In genomic region chr13:24415506-24416206, GRCm38 (mm10) we compare ENCODE assay signal across 10 mouse cellular contexts.
DNase-seq lines count a peak whose midpoint lies in the region; ATAC-seq and TF ChIP-seq lines count a peak whose summit lies in the region.
"Had no signal": no experiment of that assay in that cellular context is flagged by ENCODE, and none has a peak within 500 bp of the region (broad histone marks: within the 10 kb centered on the region; RNA-seq: fewer than 3 reads in every experiment).

No protein-coding gene starts in this region.

- no peaks in the 10 kb centered on the region for H3K36me3 ChIP-seq in liver, embryonic 16.5 days (ENCODE audit: control insufficient read depth, insufficient read depth)
- H3K36me3 ChIP-seq in stomach, postnatal 0 days (ENCODE audit: control insufficient read depth, insufficient read depth, low read length) = no peaks in the 10 kb centered on the region
- no peaks in the 10 kb centered on the region for H3K36me3 ChIP-seq in hindbrain, embryonic 10.5 days
- H3K36me3 ChIP-seq: heart, embryonic 12.5 days had no signal

- no peaks in the 10 kb centered on the region for H3K27me3 ChIP-seq in liver, embryonic 16.5 days (ENCODE audit: control insufficient read depth, insufficient read depth, low read depth, low read length)
- H3K27me3 ChIP-seq in stomach, postnatal 0 days (ENCODE audit: control insufficient read depth, insufficient read depth, low read length) = no peaks in the 10 kb centered on the region
- no peaks in the 10 kb centered on the region for H3K27me3 ChIP-seq in hindbrain, embryonic 10.5 days (ENCODE audit: insufficient read depth, poor library complexity, severe bottlenecking)
- H3K27me3 ChIP-seq: heart, embryonic 12.5 days had no signal

- no peak overlapping the region for H3K4me2 ChIP-seq in liver, embryonic 16.5 days (ENCODE audit: low read depth, low read length)
- no peak overlapping the region for H3K4me2 ChIP-seq in stomach, postnatal 0 days (replicated peaks; ENCODE audit: low read depth)
- H3K4me2 ChIP-seq: heart, embryonic 12.5 days had no signal

- no peaks in the 10 kb centered on the region for H3K9me3 ChIP-seq in liver, embryonic 16.5 days (replicated peaks; ENCODE audit: control insufficient read depth, low read length)
- no peaks in the 10 kb centered on the region for H3K9me3 ChIP-seq in stomach, postnatal 0 days (ENCODE audit: control insufficient read depth, low read length)
- H3K9me3 ChIP-seq in hindbrain, embryonic 10.5 days = no peaks in the 10 kb centered on the region
- H3K9me3 ChIP-seq: heart, embryonic 12.5 days had no signal

- peaks cover 56% of the 10 kb centered on the region for H3K4me1 ChIP-seq in liver, embryonic 16.5 days (ENCODE audit: control insufficient read depth, low read depth, low read length)
- no peaks in the 10 kb centered on the region for H3K4me1 ChIP-seq in stomach, postnatal 0 days (replicated peaks; ENCODE audit: control insufficient read depth, insufficient read depth)
- peaks cover 8% of the 10 kb centered on the region for H3K4me1 ChIP-seq in hindbrain, embryonic 10.5 days (replicated peaks)

- no peak for TF ChIP-seq EP300 in stomach, postnatal 0 days (optimal IDR thresholded peaks at IDR 0.05)

- peak; percentile 43 for DNase-seq in kidney, adult 11 months
- DNase-seq in kidney, adult 18-20 months = no peak
- DNase-seq in T-cell, adult 2 months (ENCODE audit: low spot score) = peak; percentile 93
- DNase-seq in thymus, postnatal 0 days (ENCODE audit: low spot score) = peak; percentile 91
- DNase-seq in left cerebral cortex, adult 18-20 months (ENCODE audit: low spot score in 2 of 2) = no peak
- DNase-seq in stomach, postnatal 0 days (ENCODE audit: low spot score) = no peak
- DNase-seq in hindbrain, embryonic 10.5 days (ENCODE audit: low spot score) = no peak

- H3K4me3 ChIP-seq in liver, embryonic 16.5 days (ENCODE audit: low read depth, low read length) = no peak overlapping the region
- no peak overlapping the region for H3K4me3 ChIP-seq in stomach, postnatal 0 days (ENCODE audit: low read depth, low read length)
- H3K4me3 ChIP-seq in hindbrain, embryonic 10.5 days = no peak overlapping the region
- H3K4me3 ChIP-seq: heart, embryonic 12.5 days had no signal

- H3K9ac ChIP-seq in liver, embryonic 16.5 days (ENCODE audit: low read depth, low read length) = peak overlapping the region; percentile 20; the same call in 1 of the 2 replicates
- H3K9ac ChIP-seq in stomach, postnatal 0 days (ENCODE audit: low read length) = no peak overlapping the region
- H3K9ac ChIP-seq: heart, embryonic 12.5 days had no signal

- no peak for ATAC-seq in liver, embryonic 16.5 days (ENCODE audit: low read depth)
- no peak for ATAC-seq in stomach, postnatal 0 days (ENCODE audit: low FRiP score, low TSS enrichment)

- TF ChIP-seq CTCF in stomach, postnatal 0 days (IDR thresholded peaks at IDR 0.05; ENCODE audit: low read depth) = no peak

- H3K27ac ChIP-seq in liver, embryonic 16.5 days (ENCODE audit: low read length) = peak overlapping the region; percentile 46
- no peak overlapping the region for H3K27ac ChIP-seq in stomach, postnatal 0 days (replicated peaks)
- H3K27ac ChIP-seq in hindbrain, embryonic 10.5 days = no peak overlapping the region
- H3K27ac ChIP-seq: kidney, postnatal 0 days had no signal

- WGBS in liver, embryonic 16.5 days (ENCODE audit: insufficient replicate concordance) = 43% methylated on average over 13 of the region's 13 CpGs
- 64% methylated on average over 13 of the region's 13 CpGs for WGBS in stomach, postnatal 0 days
- WGBS in hindbrain, embryonic 10.5 days = 84% methylated on average over 13 of the region's 13 CpGs

Comparison
In these comparisons a context has a peak if more than half of its experiments do, and no peak if none do; other contexts are left out.
1. DNase-seq: peak in kidney, adult 11 months (single experiment), T-cell, adult 2 months (single experiment) and thymus, postnatal 0 days (single experiment); none in kidney, adult 18-20 months (single experiment), left cerebral cortex, adult 18-20 months (0 of 2), stomach, postnatal 0 days (single experiment) and hindbrain, embryonic 10.5 days (single experiment).